Mouse (Mus musculus): Measurements from ENCODE around the gene Susd1. TPM values are rescaled to one million over a fixed set of nuclear protein-coding genes. Genes with fewer than 3 reads are reported as not detected.

Gene Susd1
- total and polyA plus RNA-seq, 3 experiments = 1.6 to 6.1 (median 4.1) TPM

DNA sequence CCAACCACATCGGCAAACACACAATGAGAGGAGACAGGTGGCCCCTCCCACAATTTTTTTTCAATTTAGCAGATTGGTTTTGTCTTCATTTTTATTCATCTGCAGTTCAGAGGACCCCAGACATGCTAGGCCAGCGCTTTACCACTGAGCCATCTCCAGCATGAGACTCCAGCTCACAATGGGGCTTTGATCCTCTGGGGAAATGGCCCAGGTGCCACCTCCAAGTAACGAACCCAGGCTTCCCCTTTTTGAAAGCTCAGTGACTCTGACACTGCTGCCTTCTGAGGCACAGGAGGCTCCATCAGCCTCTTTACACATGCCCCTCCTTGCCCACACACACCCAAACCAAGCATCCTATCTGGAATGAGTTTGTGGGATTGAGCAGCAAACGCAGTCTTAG is 5.7 kb upstream of the Susd1 start:
- peak; percentile 72 for DNase-seq (ENCODE audit: extremely low read depth)
- no peaks in the 10 kb centered on the region for H3K79me2 ChIP-seq (replicated peaks; ENCODE audit: control insufficient read depth, extremely low read depth, insufficient read depth, poor library complexity, severe bottlenecking)
- in situ Hi-C loops (cut with MboI; ENCODE audit: low pct_ligation_motif_present, low pct_unique_long_range_greater_than_20kb, low sequenced_read_pairs) (no loop called here), dilution Hi-C loops (cut with MboI; ENCODE audit: extremely low pct_ligation_motif_present, extremely low pct_unique_long_range_greater_than_20kb, low sequenced_read_pairs) (no loop called here)
- TF ChIP-seq MYC (IDR thresholded peaks at IDR 0.05; ENCODE audit: low read depth, low read length) = no peak
- TF ChIP-seq EP300 (IDR thresholded peaks at IDR 0.05; ENCODE audit: low read length) = peak; percentile 35; the same call in 1 of the 2 replicates
- no peak for TF ChIP-seq MAZ (IDR thresholded peaks at IDR 0.05; ENCODE audit: low read depth, low read length)
- peaks cover 5% of the 10 kb centered on the region for H3K9me3 ChIP-seq (replicated peaks; ENCODE audit: low read length)
- no peak overlapping the region for H3K27ac ChIP-seq (ENCODE audit: insufficient read depth, low read depth)
- H3K4me2 ChIP-seq (ENCODE audit: insufficient read depth, low read depth, poor library complexity, severe bottlenecking) = peak overlapping the region; percentile 5; the same call in 1 of the 2 replicates
- no peaks in the 10 kb centered on the region for H3K27me3 ChIP-seq (replicated peaks)
- no peaks in the 10 kb centered on the region for H3K36me3 ChIP-seq (replicated peaks in 1 of 2; ENCODE audit: control insufficient read depth in 1 of 2, insufficient read depth in 1 of 2, low read length in 1 of 2)
- H3K4me3 ChIP-seq (replicated peaks in 1 of 3; ENCODE audit: low read depth in 2 of 3, low read length in 2 of 3, poor library complexity in 1 of 3) = peak overlapping the region in 1 of 3 experiments; percentile 5
- H3K4me1 ChIP-seq (ENCODE audit: control insufficient read depth in 1 of 2, insufficient read depth in 2 of 2) = peaks cover 10 to 49% of the 10 kb centered on the region in 2 experiments; a peak in 3 of 4 replicates
- no peak overlapping the region for H3K9ac ChIP-seq (ENCODE audit: insufficient read depth, low read depth)

DNA sequence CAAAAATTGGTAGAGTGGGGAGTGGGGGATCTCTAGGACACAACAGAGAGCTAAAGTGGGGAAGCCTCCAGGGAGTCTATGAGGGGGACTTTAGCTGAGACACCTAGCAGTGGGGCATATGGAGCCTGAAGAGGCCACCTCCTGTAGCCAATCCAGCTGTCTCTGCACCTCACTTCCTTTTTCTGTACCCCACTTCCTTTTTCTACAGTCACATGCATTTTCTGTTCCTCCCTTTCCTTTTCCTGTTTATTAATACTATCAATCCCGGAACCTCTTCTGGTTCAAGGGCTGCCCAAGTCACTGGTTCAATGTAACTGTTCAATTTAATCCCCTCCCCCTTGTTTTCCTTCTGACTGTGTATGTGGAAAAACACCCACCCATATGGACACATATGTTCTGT is 2.8 kb upstream of the Susd1 start:
- H3K4me1 ChIP-seq (ENCODE audit: control insufficient read depth in 1 of 2, insufficient read depth in 2 of 2) = peaks cover 13 to 51% of the 10 kb centered on the region in 2 experiments; a peak in 3 of 4 replicates
- H3K4me3 ChIP-seq (replicated peaks in 1 of 3; ENCODE audit: low read depth in 2 of 3, low read length in 2 of 3, poor library complexity in 1 of 3) = no peak overlapping the region
- H3K27ac ChIP-seq (ENCODE audit: insufficient read depth, low read depth) = no peak overlapping the region
- H3K36me3 ChIP-seq (replicated peaks in 1 of 2; ENCODE audit: control insufficient read depth in 1 of 2, insufficient read depth in 1 of 2, low read length in 1 of 2) = no peaks in the 10 kb centered on the region
- H3K9ac ChIP-seq (ENCODE audit: insufficient read depth, low read depth) = no peak overlapping the region
- TF ChIP-seq ELF1 (IDR thresholded peaks at IDR 0.05; ENCODE audit: low read depth, low read length) = peak; percentile 71
- TF ChIP-seq TCF12 (IDR thresholded peaks at IDR 0.05; ENCODE audit: low read depth, low read length) = peak; percentile 38; the same call in 1 of the 2 replicates
- peak; percentile 69; the same call in 1 of the 2 replicates for TF ChIP-seq EP300 (IDR thresholded peaks at IDR 0.05; ENCODE audit: low read length)
- TF ChIP-seq POLR2A (IDR thresholded peaks at IDR 0.05; ENCODE audit: low read depth, low read length) = peak; percentile 34
- TF ChIP-seq USF1 (IDR thresholded peaks at IDR 0.05; ENCODE audit: low read depth, low read length) = peak; percentile 18; the same call in 1 of the 2 replicates
- peak; percentile 59; the same call in 1 of the 2 replicates for TF ChIP-seq IRF4 (IDR thresholded peaks at IDR 0.05; ENCODE audit: low read depth, low read length)
- TF ChIP-seq RCOR1 (conservative IDR thresholded peaks at IDR 0.05; ENCODE audit: low read depth, low read length) = no peak
- 0 out of 2 replicates have a peak, but pooled peaks have one; percentile 22 for TF ChIP-seq TBP (conservative IDR thresholded peaks at IDR 0.05; ENCODE audit: low read depth, low read length)
- TF ChIP-seq PAX5 (IDR thresholded peaks at IDR 0.05; ENCODE audit: low read length) = no peak
- TF ChIP-seq MEF2A (IDR thresholded peaks at IDR 0.05; ENCODE audit: borderline replicate concordance, low read depth, low read length) = no peak
- TF ChIP-seq NELFE (IDR thresholded peaks at IDR 0.05; ENCODE audit: low read depth, low read length) = no peak
- TF ChIP-seq MAZ (IDR thresholded peaks at IDR 0.05; ENCODE audit: low read depth, low read length) = no peak
- no peak for TF ChIP-seq JUND (conservative IDR thresholded peaks at IDR 0.05; ENCODE audit: low read depth, low read length)
- no peak; the same call in 1 of the 2 replicates for TF ChIP-seq HCFC1 (IDR thresholded peaks at IDR 0.05; ENCODE audit: low read depth, low read length)
- TF ChIP-seq ETS1 (conservative IDR thresholded peaks at IDR 0.05; ENCODE audit: low read depth, low read length) = no peak
- no peak for TF ChIP-seq KAT2A (IDR thresholded peaks at IDR 0.05; ENCODE audit: insufficient replicate concordance, low read length)
- TF ChIP-seq ZC3H11A (IDR thresholded peaks at IDR 0.05; ENCODE audit: low read depth, low read length) = no peak
- no peak for TF ChIP-seq CHD2 (IDR thresholded peaks at IDR 0.05; ENCODE audit: low read length)
- TF ChIP-seq POLR2AphosphoS2 (IDR thresholded peaks at IDR 0.05; ENCODE audit: low read depth, low read length) = no peak
- no peak for TF ChIP-seq ZNF384 (IDR thresholded peaks at IDR 0.05; ENCODE audit: low read depth, low read length)
- TF ChIP-seq USF2 (conservative IDR thresholded peaks at IDR 0.05; ENCODE audit: low read depth, low read length) = no peak
- TF ChIP-seq ZMIZ1 (IDR thresholded peaks at IDR 0.05; ENCODE audit: low read depth, low read length) = no peak
- no peak for TF ChIP-seq GABPA (IDR thresholded peaks at IDR 0.05; ENCODE audit: insufficient replicate concordance, low read depth, low read length)
- no peak for TF ChIP-seq JUN (IDR thresholded peaks at IDR 0.05; ENCODE audit: insufficient read depth, low read depth, low read length)
- TF ChIP-seq SIN3A (IDR thresholded peaks at IDR 0.05; ENCODE audit: low read length) = no peak
- no peak for TF ChIP-seq MAFK (IDR thresholded peaks at IDR 0.05; ENCODE audit: insufficient replicate concordance, low read length)
- TF ChIP-seq SMC3 (IDR thresholded peaks at IDR 0.05; ENCODE audit: low read depth, low read length) = no peak
- TF ChIP-seq UBTF (IDR thresholded peaks at IDR 0.05; ENCODE audit: low read depth, low read length) = no peak
- TF ChIP-seq CTCF (conservative IDR thresholded peaks at IDR 0.05 in 1 of 2, IDR thresholded peaks at IDR 0.05 in 1 of 2; ENCODE audit: low read depth in 2 of 2, low read length in 2 of 2) = no peak
- dilution Hi-C loops (cut with MboI; ENCODE audit: extremely low pct_ligation_motif_present, extremely low pct_unique_long_range_greater_than_20kb, low sequenced_read_pairs) = no loop called here
- no peaks in the 10 kb centered on the region for H3K27me3 ChIP-seq (replicated peaks)
- H3K4me2 ChIP-seq (ENCODE audit: insufficient read depth, low read depth, poor library complexity, severe bottlenecking) = no peak overlapping the region
- in situ Hi-C loops (cut with MboI; ENCODE audit: low pct_ligation_motif_present, low pct_unique_long_range_greater_than_20kb, low sequenced_read_pairs) = no loop called here
- peaks cover 5% of the 10 kb centered on the region for H3K9me3 ChIP-seq (replicated peaks; ENCODE audit: low read length)
- peak; percentile 39 for DNase-seq (ENCODE audit: extremely low read depth)
- H3K79me2 ChIP-seq (replicated peaks; ENCODE audit: control insufficient read depth, extremely low read depth, insufficient read depth, poor library complexity, severe bottlenecking) = no peaks in the 10 kb centered on the region
